Mouse (Mus musculus) liver, embryonic 14.5 days (tissue): ENCODE results near the gene 3100002H09Rik. TPM values are rescaled to one million over a fixed set of nuclear protein-coding genes. Genes with fewer than 3 reads are reported as not detected.

Source experiments
- ATAC-seq: fragments of 200-750 bp; cut with Nextera tagmentation; 2 replicates; pipeline ENCODE4 v1.8.0; 2017; ENCODE audit warnings: moderate number of reproducible peaks, mild to moderate bottlenecking, moderate library complexity; ENCODE audit not compliant: insufficient read depth
- DNase-seq, 3 experiments: peaks; one replicate each; pipeline ENCODE4 v3.0.0-alpha.2; 2012 to 2013; ENCODE audit warnings: low read depth in 3 of 3, low spot score in 3 of 3
- H3K27ac ChIP-seq: fragments of 300-500 bp; sonication (generic); 2 replicates; pipeline ENCODE4 v1.5.1; 2014; ENCODE audit warnings: moderate library complexity, mild to moderate bottlenecking, control low read depth, inconsistent platforms
- H3K27me3 ChIP-seq: fragments of 300-500 bp; sonication (generic); 2 replicates; pipeline ENCODE4 v1.6.1; 2014; ENCODE audit warnings: mild to moderate bottlenecking, low read length, moderate library complexity; ENCODE audit not compliant: control insufficient read depth, insufficient read depth
- H3K36me3 ChIP-seq: fragments of 300-500 bp; sonication (generic); replicated peaks from 2 replicates; pipeline ENCODE4 v1.6.1; 2014; ENCODE audit warnings: low read depth; ENCODE audit not compliant: control insufficient read depth, insufficient read depth
- H3K4me1 ChIP-seq, 2 experiments: fragments of 200-500 bp in 1 of 2; fragments of 300-500 bp in 1 of 2; sonication (generic) in 1 of 2; replicated peaks; 2 replicates each; pipeline ENCODE4 v1.6.1; 2012 to 2014; ENCODE audit warnings: antibody characterized with exemption in 1 of 2, inconsistent platforms in 1 of 2, low read length in 1 of 2; ENCODE audit not compliant: control insufficient read depth in 2 of 2, insufficient read depth in 2 of 2
- H3K4me2 ChIP-seq: fragments of 300-500 bp; sonication (generic); 2 replicates; pipeline ENCODE4 v1.6.1; 2014; ENCODE audit warnings: low read depth, mild to moderate bottlenecking, control low read depth, moderate library complexity
- H3K4me3 ChIP-seq, 2 experiments: fragments of 200-500 bp in 1 of 2; fragments of 300-500 bp in 1 of 2; sonication (generic) in 1 of 2; 2 replicates each; pipeline ENCODE4 v1.5.1; 2012 to 2014; ENCODE audit warnings: low read depth in 2 of 2, low read length in 2 of 2, mild to moderate bottlenecking in 2 of 2, control low read depth in 1 of 2, inconsistent platforms in 1 of 2, moderate library complexity in 1 of 2; ENCODE audit not compliant: insufficient read depth in 1 of 2
- H3K9ac ChIP-seq: fragments of 300-500 bp; sonication (generic); replicated peaks from 2 replicates; pipeline ENCODE4 v1.6.1; 2014; ENCODE audit warnings: mild to moderate bottlenecking, control low read depth, moderate library complexity
- H3K9me3 ChIP-seq: fragments of 300-500 bp; sonication (generic); 2 replicates; pipeline ENCODE4 v1.6.1; 2016; ENCODE audit warnings: low read length, mixed read lengths; ENCODE audit not compliant: control insufficient read depth
- CTCF ChIP-seq: IDR thresholded peaks from 2 replicates; pipeline ENCODE4 v1.5.1; 2016; ENCODE audit warnings: antibody characterized with exemption, low read depth, control low read depth
- EP300 ChIP-seq: IDR thresholded peaks from 2 replicates; pipeline ENCODE4 v1.6.1; 2016; ENCODE audit warnings: antibody characterized with exemption, low read depth
- whole genome bisulfite sequencing: fragments of 180-500 bp; shearing (Covaris S2); extraction: QIAGEN DNeasy Blood & Tissue Kit; methylation state at CpG from one replicate; pipeline ENCODE4 v1.1.7; 2014; ENCODE audit not compliant: insufficient replicate concordance; 5-methylcytosine and 5-hydroxymethylcytosine counted together
- polyA plus RNA-seq, 2 experiments: library from polyadenylated mRNA; depleted of rRNA in 1 of 2; stranded (reverse) in 1 of 2; unstranded in 1 of 2; fragments of >200 nt; fragmentation: Nextera tagmentation in 1 of 2; extraction: Ambion mirVana in 1 of 2; gene quantifications; 2 replicates each; pipeline versions ENCODE4 v1.2.1 to v1.2.3; 2012 to 2014

3100002H09Rik gene
- polyA plus RNA-seq, 2 experiments = not detected

- peaks cover 0 to 3% of the 10 kb centered on the region in 2 experiments; a peak in 2 of 4 replicates for H3K4me1 ChIP-seq
- H3K4me3 ChIP-seq = no peak overlapping the region
- ATAC-seq = no peak
- TF ChIP-seq EP300 = no peak
- TF ChIP-seq CTCF = no peak
- no peak overlapping the region for H3K9ac ChIP-seq
- no peaks in the 10 kb centered on the region for H3K36me3 ChIP-seq
- H3K27me3 ChIP-seq = peaks cover 3% of the 10 kb centered on the region; the same call in 1 of the 2 replicates
- no peaks in the 10 kb centered on the region for H3K9me3 ChIP-seq
- WGBS = 65% methylated on average over 5 of the region's 5 CpGs
- no peak overlapping the region for H3K4me2 ChIP-seq
- DNase-seq = no peak
- H3K27ac ChIP-seq = no peak overlapping the region
These were observed 18.4 kb downstream of the 3100002H09Rik start for GRCm38 (mm10) chr4:124592241-124592640.

GRCm38 (mm10) chr4:124580695-124581094 is 29.9 kb downstream of the 3100002H09Rik start:
- H3K4me1 ChIP-seq = no peaks in the 10 kb centered on the region
- no peak for TF ChIP-seq EP300
- TF ChIP-seq CTCF = no peak
- no peaks in the 10 kb centered on the region for H3K9me3 ChIP-seq
- no peaks in the 10 kb centered on the region for H3K36me3 ChIP-seq
- WGBS = 30% methylated on average over 7 of the region's 7 CpGs
- H3K9ac ChIP-seq = no peak overlapping the region
- ATAC-seq (no peak), DNase-seq (no peak)
- H3K27ac ChIP-seq = no peak overlapping the region
- H3K27me3 ChIP-seq = peaks cover 19% of the 10 kb centered on the region
- no peak overlapping the region for H3K4me3 ChIP-seq
- no peak overlapping the region for H3K4me2 ChIP-seq

GRCm38 (mm10) chr4:124575955-124576445 is 34.6 kb downstream of the 3100002H09Rik start:
- Histone ChIP-seq H3K9ac (no peak overlapping the region), H3K27ac (no peak overlapping the region), H3K4me3 (no peak overlapping the region), H3K4me2 (no peak overlapping the region), H3K9me3 (no peaks in the 10 kb centered on the region), H3K36me3 (no peaks in the 10 kb centered on the region), H3K4me1 (no peaks in the 10 kb centered on the region), H3K27me3 (peaks cover 45% of the 10 kb centered on the region)
- TF ChIP-seq EP300 (no peak), CTCF (no peak)
- WGBS = 7% methylated on average over 7 of the region's 7 CpGs
- ATAC-seq = no peak
- DNase-seq = no peak

GRCm38 (mm10) chr4:124575269-124575954 is 35.2 kb downstream of the 3100002H09Rik start:
- WGBS = 2% methylated on average over 61 of the region's 61 CpGs
- ATAC-seq = no peak
- H3K4me1 ChIP-seq = no peaks in the 10 kb centered on the region
- no peak for DNase-seq
- H3K27ac ChIP-seq = no peak overlapping the region
- no peak overlapping the region; a peak in 1 of 4 replicates for H3K4me3 ChIP-seq
- TF ChIP-seq CTCF = no peak
- TF ChIP-seq EP300 = no peak
- peak overlapping the region; percentile 42; the same call in 1 of the 2 replicates for H3K4me2 ChIP-seq
- no peaks in the 10 kb centered on the region for H3K9me3 ChIP-seq
- H3K36me3 ChIP-seq = no peaks in the 10 kb centered on the region
- H3K9ac ChIP-seq = no peak overlapping the region
- H3K27me3 ChIP-seq = peaks cover 45% of the 10 kb centered on the region

- TF ChIP-seq EP300 (no peak), CTCF (no peak)
- 34% methylated on average over 4 of the region's 4 CpGs for WGBS
- peaks cover 45% of the 10 kb centered on the region for H3K27me3 ChIP-seq
These were observed 37.0 kb downstream of the 3100002H09Rik start for GRCm38 (mm10) chr4:124573586-124573985.

More at GRCm38 (mm10) chr4:124573586-124573985, 37.0 kb downstream of the 3100002H09Rik start:
- Histone ChIP-seq H3K4me2 (no peak overlapping the region), H3K27ac (no peak overlapping the region), H3K4me3 (no peak overlapping the region), H3K9ac (no peak overlapping the region), H3K9me3 (no peaks in the 10 kb centered on the region), H3K4me1 (no peaks in the 10 kb centered on the region), H3K36me3 (no peaks in the 10 kb centered on the region)
- ATAC-seq = no peak
- DNase-seq = no peak
